ENCODE assay signal across 8 mouse cellular contexts in the genomic region with DNA sequence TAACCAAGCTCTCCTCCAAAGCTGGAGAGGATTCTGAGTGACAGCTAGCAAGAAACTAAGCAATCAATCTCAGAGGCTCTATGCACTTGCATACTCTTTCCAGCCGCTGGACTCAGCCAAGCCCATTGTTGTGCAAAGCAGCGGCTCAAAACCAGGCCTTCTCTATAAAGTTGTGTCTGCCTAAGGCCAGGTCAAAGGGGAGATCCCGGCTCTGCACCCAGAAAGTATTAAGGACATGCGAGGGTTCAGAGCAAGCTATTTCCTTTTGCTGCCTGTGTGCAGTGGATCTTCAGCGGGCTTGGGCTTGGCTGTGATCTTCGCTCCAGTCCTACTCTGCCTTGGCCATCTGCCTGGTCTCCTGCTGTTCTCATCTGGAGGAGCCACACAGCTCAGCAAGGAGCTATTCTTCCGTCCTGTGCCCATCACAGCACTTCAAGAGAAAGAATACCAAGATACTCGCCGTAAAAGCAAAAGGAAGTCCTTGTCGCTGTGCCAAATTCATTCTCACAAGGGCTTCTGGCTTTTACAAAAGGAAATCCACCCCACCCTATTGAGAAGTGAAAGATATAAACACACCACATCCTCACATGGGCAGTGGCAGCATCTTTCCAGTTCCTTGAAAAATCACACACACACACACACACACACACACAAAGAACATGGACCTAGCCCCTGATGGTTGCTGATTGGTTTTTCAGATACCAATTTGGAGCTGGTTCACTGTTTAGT.
A peak's percentile ranks its signal among the peaks of the same experiment; 100 is the strongest.
DNase-seq lines count a peak whose midpoint lies in the region; ATAC-seq lines count a peak whose summit lies in the region.

No protein-coding gene starts in this region.

- peak overlapping the region; percentile 14 for H3K4me2 ChIP-seq in hindbrain, embryonic 12.5 days (replicated peaks)
- no peak overlapping the region for H3K4me2 ChIP-seq in limb, embryonic 11.5 days (ENCODE audit: low read depth, severe bottlenecking)

- WGBS in hindbrain, embryonic 12.5 days: 2% methylated on average over 10 of the region's 10 CpGs
- 22% methylated on average over 10 of the region's 10 CpGs for WGBS in limb, embryonic 11.5 days

- no peaks in the 10 kb centered on the region for H3K36me3 ChIP-seq in hindbrain, embryonic 12.5 days
- H3K36me3 ChIP-seq in limb, embryonic 11.5 days (ENCODE audit: control insufficient read depth, insufficient read depth, low read length): no peaks in the 10 kb centered on the region

- H3K9ac ChIP-seq in hindbrain, embryonic 12.5 days: no peak overlapping the region
- H3K9ac ChIP-seq in limb, embryonic 11.5 days (ENCODE audit: low read length): 0 out of 2 replicates have a peak overlapping the region, but pooled peaks have one; percentile 7

- no peak overlapping the region for H3K4me3 ChIP-seq in hindbrain, embryonic 12.5 days
- no peak overlapping the region for H3K4me3 ChIP-seq in limb, embryonic 11.5 days (ENCODE audit: low read depth, low read length)

- H3K9me3 ChIP-seq in hindbrain, embryonic 12.5 days (replicated peaks): no peaks in the 10 kb centered on the region
- H3K9me3 ChIP-seq in limb, embryonic 11.5 days (ENCODE audit: control insufficient read depth, low read length): no peaks in the 10 kb centered on the region

- H3K4me1 ChIP-seq in hindbrain, embryonic 12.5 days: peaks cover 10% of the 10 kb centered on the region
- peaks cover 8% of the 10 kb centered on the region; the same call in 1 of the 2 replicates for H3K4me1 ChIP-seq in limb, embryonic 11.5 days (ENCODE audit: control insufficient read depth, insufficient read depth, low read length)

- peak; percentile 87 for ATAC-seq in hindbrain, embryonic 12.5 days (ENCODE audit: low FRiP score)
- no peak for ATAC-seq in limb, embryonic 11.5 days (ENCODE audit: insufficient number of reproducible peaks, low FRiP score, low TSS enrichment, low read depth)
- 0 out of 2 replicates have a peak, but pooled peaks have one; percentile 22 for ATAC-seq in monocyte, adult 5-6 weeks (replicated peaks; ENCODE audit: insufficient number of reproducible peaks, low FRiP score, low TSS enrichment, poor library complexity, severe bottlenecking)
- ATAC-seq in CD4-positive, CD25-positive, alpha-beta regulatory T cell, adult 4 months: no peak

- H3K27me3 ChIP-seq in hindbrain, embryonic 12.5 days: no peaks in the 10 kb centered on the region
- no peaks in the 10 kb centered on the region for H3K27me3 ChIP-seq in limb, embryonic 11.5 days (ENCODE audit: control insufficient read depth, insufficient read depth, low read length)

- DNase-seq in adrenal gland, adult (ENCODE audit: inconsistent age in 2 of 2, low spot score in 1 of 2): peak; percentile 40 to 65
- DNase-seq in adrenal gland, postnatal 4 days (ENCODE audit: low spot score in 2 of 2): no peak
- peak; percentile 33 to 61 for DNase-seq in cerebellum, postnatal 25 days
- DNase-seq in gastrocnemius, adult 8-10 months (ENCODE audit: low spot score in 2 of 2): peak; percentile 24 to 51
- peak; percentile 42 for DNase-seq in limb, embryonic 11.5 days (ENCODE audit: low spot score)

- peak overlapping the region; percentile 31; the same call in 1 of the 2 replicates for H3K27ac ChIP-seq in hindbrain, embryonic 12.5 days
- H3K27ac ChIP-seq in limb, embryonic 11.5 days (replicated peaks; ENCODE audit: low read depth, low read length): no peak overlapping the region

Comparison
In these comparisons a context has a peak if more than half of its experiments do, and no peak if none do; other contexts are left out.
1. DNase-seq: peak in adrenal gland, adult (2 of 2), cerebellum, postnatal 25 days (2 of 2), gastrocnemius, adult 8-10 months (2 of 2) and limb, embryonic 11.5 days (single experiment); none in adrenal gland, postnatal 4 days (0 of 2).
2. ATAC-seq: peak in hindbrain, embryonic 12.5 days (single experiment) and monocyte, adult 5-6 weeks (single experiment); none in limb, embryonic 11.5 days (single experiment) and CD4-positive, CD25-positive, alpha-beta regulatory T cell, adult 4 months (single experiment).